Mouse (Mus musculus): ENCODE results near the gene 1700023F06Rik. TPM values are rescaled to one million over a fixed set of nuclear protein-coding genes. Genes with fewer than 3 reads are reported as not detected.

Gene 1700023F06Rik
- total and polyA plus RNA-seq, 2 experiments, result not detected

GRCm38 (mm10) chr11:103240740-103241139 is 32.4 kb upstream of the 1700023F06Rik start:
- 70% methylated on average over 7 of the region's 7 CpGs for WGBS
- DNase-seq (ENCODE audit: extremely low read depth, low read depth, low spot score), result no peak
- no peaks in the 10 kb centered on the region for H3K36me3 ChIP-seq (ENCODE audit: control insufficient read depth, insufficient read depth, low read length)
- no peak overlapping the region for H3K9ac ChIP-seq (ENCODE audit: low read depth, low read length)
- no peaks in the 10 kb centered on the region for H3K4me1 ChIP-seq (ENCODE audit: control insufficient read depth, insufficient read depth, low read length)
- H3K27me3 ChIP-seq (ENCODE audit: control insufficient read depth, insufficient read depth, low read length), result no peaks in the 10 kb centered on the region
- no peak overlapping the region for H3K27ac ChIP-seq (replicated peaks; ENCODE audit: insufficient read depth, low read depth, low read length)
- 0 out of 2 replicates have a peak, but pooled peaks cover 4% of the 10 kb centered on the region for H3K79me2 ChIP-seq (ENCODE audit: control insufficient read depth, insufficient read depth, low read length)
- TF ChIP-seq CTCF (IDR thresholded peaks at IDR 0.05; ENCODE audit: low read depth, low read length) (no peak), POLR2A (IDR thresholded peaks at IDR 0.05; ENCODE audit: extremely low read depth, insufficient read depth, low read length) (no peak)
- H3K4me3 ChIP-seq (ENCODE audit: insufficient read depth, low read depth, low read length), result no peak overlapping the region

DNA sequence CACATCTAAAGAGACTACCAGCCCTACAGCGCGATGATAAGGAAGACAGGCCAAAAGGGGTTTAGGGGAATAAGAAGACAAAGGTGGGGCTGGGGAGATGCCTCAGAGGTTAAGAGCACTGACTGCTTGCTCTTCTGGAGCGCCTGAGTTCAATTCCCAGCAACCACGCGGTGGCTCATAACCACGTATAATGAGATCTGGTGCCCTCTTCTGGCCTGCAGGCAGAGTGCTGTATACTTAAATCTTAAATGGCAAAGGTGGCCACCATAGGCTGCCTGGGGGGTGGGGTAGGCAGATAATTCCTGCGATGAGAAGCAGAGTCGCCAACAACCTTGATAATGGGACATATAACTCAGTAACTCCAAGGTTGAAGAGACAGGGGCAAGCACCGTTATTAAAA is 29.4 kb upstream of the 1700023F06Rik start:
- no peak overlapping the region for H3K4me3 ChIP-seq (ENCODE audit: insufficient read depth, low read depth, low read length)
- H3K27ac ChIP-seq (replicated peaks; ENCODE audit: insufficient read depth, low read depth, low read length), result no peak overlapping the region
- no peaks in the 10 kb centered on the region for H3K4me1 ChIP-seq (ENCODE audit: control insufficient read depth, insufficient read depth, low read length)
- 86% methylated on average over 9 of the region's 9 CpGs for WGBS
- H3K9ac ChIP-seq (ENCODE audit: low read depth, low read length), result no peak overlapping the region
- no peak for DNase-seq (ENCODE audit: extremely low read depth, low read depth, low spot score)
- no peaks in the 10 kb centered on the region for H3K36me3 ChIP-seq (ENCODE audit: control insufficient read depth, insufficient read depth, low read length)
- TF ChIP-seq CTCF (IDR thresholded peaks at IDR 0.05; ENCODE audit: low read depth, low read length) (no peak), POLR2A (IDR thresholded peaks at IDR 0.05; ENCODE audit: extremely low read depth, insufficient read depth, low read length) (no peak)
- no peaks in the 10 kb centered on the region for H3K27me3 ChIP-seq (ENCODE audit: control insufficient read depth, insufficient read depth, low read length)
- H3K79me2 ChIP-seq (ENCODE audit: control insufficient read depth, insufficient read depth, low read length), result no peaks in the 10 kb centered on the region

- Histone ChIP-seq H3K9ac (ENCODE audit: low read depth, low read length) (no peak overlapping the region), H3K36me3 (ENCODE audit: control insufficient read depth, insufficient read depth, low read length) (no peaks in the 10 kb centered on the region), H3K27me3 (ENCODE audit: control insufficient read depth, insufficient read depth, low read length) (no peaks in the 10 kb centered on the region), H3K4me1 (ENCODE audit: control insufficient read depth, insufficient read depth, low read length) (no peaks in the 10 kb centered on the region), H3K79me2 (ENCODE audit: control insufficient read depth, insufficient read depth, low read length) (no peaks in the 10 kb centered on the region), H3K27ac (replicated peaks; ENCODE audit: insufficient read depth, low read depth, low read length) (no peak overlapping the region), H3K4me3 (ENCODE audit: insufficient read depth, low read depth, low read length) (no peak overlapping the region)
- no peak for DNase-seq (ENCODE audit: extremely low read depth, low read depth, low spot score)
- WGBS, result 89% methylated on average over 10 of the region's 10 CpGs
- TF ChIP-seq CTCF (IDR thresholded peaks at IDR 0.05; ENCODE audit: low read depth, low read length), result no peak
- no peak for TF ChIP-seq POLR2A (IDR thresholded peaks at IDR 0.05; ENCODE audit: extremely low read depth, insufficient read depth, low read length)
These were observed 28.5 kb upstream of the 1700023F06Rik start for GRCm38 (mm10) chr11:103236903-103237302.

DNA sequence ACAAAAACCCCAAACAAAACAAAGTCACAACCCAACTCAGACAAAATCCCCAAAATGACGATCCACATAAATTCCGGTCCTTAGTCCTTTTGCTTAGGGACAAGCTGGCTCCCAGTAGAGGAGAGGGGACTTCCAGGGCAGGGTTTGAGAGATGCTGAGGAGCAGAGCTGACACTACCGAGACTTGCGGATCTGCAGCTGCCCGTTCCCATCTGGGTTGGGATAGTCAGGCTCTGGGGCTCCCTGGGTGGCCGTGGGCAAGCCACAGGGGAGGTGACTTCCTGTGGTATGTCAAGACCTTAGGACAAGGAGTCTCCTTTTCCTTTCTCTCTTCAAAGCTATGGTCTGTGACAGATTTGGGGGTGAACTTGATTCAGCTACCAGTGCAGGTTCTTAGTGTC is 28.1 kb upstream of the 1700023F06Rik start:
- H3K27me3 ChIP-seq (ENCODE audit: control insufficient read depth, insufficient read depth, low read length), result no peaks in the 10 kb centered on the region
- no peaks in the 10 kb centered on the region for H3K4me1 ChIP-seq (ENCODE audit: control insufficient read depth, insufficient read depth, low read length)
- TF ChIP-seq POLR2A (IDR thresholded peaks at IDR 0.05; ENCODE audit: extremely low read depth, insufficient read depth, low read length), result no peak
- TF ChIP-seq CTCF (IDR thresholded peaks at IDR 0.05; ENCODE audit: low read depth, low read length), result no peak
- no peak overlapping the region for H3K9ac ChIP-seq (ENCODE audit: low read depth, low read length)
- H3K36me3 ChIP-seq (ENCODE audit: control insufficient read depth, insufficient read depth, low read length), result no peaks in the 10 kb centered on the region
- 94% methylated on average over 6 of the region's 6 CpGs for WGBS
- H3K79me2 ChIP-seq (ENCODE audit: control insufficient read depth, insufficient read depth, low read length), result no peaks in the 10 kb centered on the region
- H3K27ac ChIP-seq (replicated peaks; ENCODE audit: insufficient read depth, low read depth, low read length), result no peak overlapping the region
- no peak overlapping the region for H3K4me3 ChIP-seq (ENCODE audit: insufficient read depth, low read depth, low read length)
- DNase-seq (ENCODE audit: extremely low read depth, low read depth, low spot score), result no peak

GRCm38 (mm10) chr11:103235702-103236101 is 27.3 kb upstream of the 1700023F06Rik start:
- no peaks in the 10 kb centered on the region for H3K79me2 ChIP-seq (ENCODE audit: control insufficient read depth, insufficient read depth, low read length)
- no peaks in the 10 kb centered on the region for H3K4me1 ChIP-seq (ENCODE audit: control insufficient read depth, insufficient read depth, low read length)
- no peak overlapping the region for H3K27ac ChIP-seq (replicated peaks; ENCODE audit: insufficient read depth, low read depth, low read length)
- H3K27me3 ChIP-seq (ENCODE audit: control insufficient read depth, insufficient read depth, low read length), result no peaks in the 10 kb centered on the region
- TF ChIP-seq CTCF (IDR thresholded peaks at IDR 0.05; ENCODE audit: low read depth, low read length), result no peak
- TF ChIP-seq POLR2A (IDR thresholded peaks at IDR 0.05; ENCODE audit: extremely low read depth, insufficient read depth, low read length), result no peak
- 70% methylated on average over 11 of the region's 11 CpGs for WGBS
- no peaks in the 10 kb centered on the region for H3K36me3 ChIP-seq (ENCODE audit: control insufficient read depth, insufficient read depth, low read length)
- no peak overlapping the region for H3K4me3 ChIP-seq (ENCODE audit: insufficient read depth, low read depth, low read length)
- no peak overlapping the region for H3K9ac ChIP-seq (ENCODE audit: low read depth, low read length)
- DNase-seq (ENCODE audit: extremely low read depth, low read depth, low spot score), result no peak

- TF ChIP-seq CTCF (IDR thresholded peaks at IDR 0.05; ENCODE audit: low read depth, low read length), result no peak
- no peak for TF ChIP-seq POLR2A (IDR thresholded peaks at IDR 0.05; ENCODE audit: extremely low read depth, insufficient read depth, low read length)
- no peaks in the 10 kb centered on the region for H3K79me2 ChIP-seq (ENCODE audit: control insufficient read depth, insufficient read depth, low read length)
- no peaks in the 10 kb centered on the region for H3K36me3 ChIP-seq (ENCODE audit: control insufficient read depth, insufficient read depth, low read length)
- no peak overlapping the region for H3K27ac ChIP-seq (replicated peaks; ENCODE audit: insufficient read depth, low read depth, low read length)
- H3K4me1 ChIP-seq (ENCODE audit: control insufficient read depth, insufficient read depth, low read length), result no peaks in the 10 kb centered on the region
- WGBS, result 30% methylated on average over 1 of the region's 1 CpGs
- DNase-seq (ENCODE audit: extremely low read depth, low read depth, low spot score), result no peak
- no peak overlapping the region for H3K4me3 ChIP-seq (ENCODE audit: insufficient read depth, low read depth, low read length)
- no peaks in the 10 kb centered on the region for H3K27me3 ChIP-seq (ENCODE audit: control insufficient read depth, insufficient read depth, low read length)
- H3K9ac ChIP-seq (ENCODE audit: low read depth, low read length), result no peak overlapping the region
These were observed 26.1 kb upstream of the 1700023F06Rik start for GRCm38 (mm10) chr11:103234447-103234846.
